Mouse (Mus musculus): ENCODE measurements around the gene Gm17660. TPM values are rescaled to one million over a fixed set of nuclear protein-coding genes. Genes with fewer than 3 reads are reported as not detected.

The Gm17660 gene
- polyA plus RNA-seq, 1 experiment from 2014 or later = not detected

DNA sequence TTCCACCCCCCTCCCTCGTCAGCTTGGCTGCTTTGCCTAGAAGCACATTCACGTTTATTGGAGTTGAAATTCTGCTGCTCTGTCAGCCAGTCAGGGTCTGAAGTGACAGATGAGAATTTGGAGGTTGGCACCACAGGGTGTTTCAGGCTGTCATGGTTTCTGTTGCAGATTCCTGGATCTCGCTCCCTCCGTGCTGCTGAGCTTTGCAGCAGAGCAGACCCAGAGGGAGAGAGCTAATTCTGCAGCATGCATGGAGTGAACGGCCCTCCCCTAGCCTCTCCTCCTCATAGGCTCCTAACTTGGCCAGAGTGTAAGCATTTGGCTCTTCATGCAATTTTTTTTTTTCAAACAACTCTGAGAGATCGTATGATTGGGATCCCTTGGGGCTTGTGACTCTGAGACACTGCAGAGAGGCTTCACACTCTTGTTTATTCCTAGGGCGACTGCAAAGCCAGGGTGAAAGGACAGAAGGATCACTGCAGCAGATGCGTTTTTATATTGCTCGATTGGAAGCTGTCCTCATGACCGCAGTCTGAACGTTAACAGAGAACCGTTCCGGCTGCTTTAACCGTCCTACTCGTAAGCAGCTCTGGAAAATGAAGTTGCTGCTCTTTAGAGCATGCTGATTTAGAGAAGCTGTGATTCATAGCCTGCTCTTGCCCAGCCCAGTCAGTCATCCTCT lies 36.2 kb upstream of the Gm17660 start, which contains the start of gene Sparcl1:
TSS of gene Sparcl1 (minus strand) at position 243 of the 682 bp plus-strand sequence.
- DNase-seq (ENCODE audit: low spot score) = no peak
- peak within 1 kb of the TSS; percentile 82 for H3K27ac ChIP-seq (replicated peaks)
- no peaks in the 10 kb centered on the region for H3K9me3 ChIP-seq (ENCODE audit: control insufficient read depth, low read length)
- peak within 1 kb of the TSS; percentile 44 for H3K4me2 ChIP-seq (replicated peaks; ENCODE audit: low read depth)
- TF ChIP-seq EP300 (optimal IDR thresholded peaks at IDR 0.05) = no peak
- no peak for TF ChIP-seq CTCF (IDR thresholded peaks at IDR 0.05; ENCODE audit: low read depth)
- H3K4me3 ChIP-seq (ENCODE audit: low read depth, low read length) = peak within 1 kb of the TSS; percentile 41
- peaks cover 3% of the 10 kb centered on the region; the same call in 1 of the 2 replicates for H3K4me1 ChIP-seq (replicated peaks; ENCODE audit: control insufficient read depth, insufficient read depth)
- H3K27me3 ChIP-seq (ENCODE audit: control insufficient read depth, insufficient read depth, low read length) = no peaks in the 10 kb centered on the region
- H3K9ac ChIP-seq (ENCODE audit: low read length) = peak within 1 kb of the TSS; percentile 63
- ATAC-seq (ENCODE audit: low FRiP score, low TSS enrichment) = peak; percentile 75; the same call in 1 of the 2 replicates
- 29% methylated on average over 15 of the region's 15 CpGs for WGBS
- no peaks in the 10 kb centered on the region for H3K36me3 ChIP-seq (ENCODE audit: control insufficient read depth, insufficient read depth, low read length)

DNA sequence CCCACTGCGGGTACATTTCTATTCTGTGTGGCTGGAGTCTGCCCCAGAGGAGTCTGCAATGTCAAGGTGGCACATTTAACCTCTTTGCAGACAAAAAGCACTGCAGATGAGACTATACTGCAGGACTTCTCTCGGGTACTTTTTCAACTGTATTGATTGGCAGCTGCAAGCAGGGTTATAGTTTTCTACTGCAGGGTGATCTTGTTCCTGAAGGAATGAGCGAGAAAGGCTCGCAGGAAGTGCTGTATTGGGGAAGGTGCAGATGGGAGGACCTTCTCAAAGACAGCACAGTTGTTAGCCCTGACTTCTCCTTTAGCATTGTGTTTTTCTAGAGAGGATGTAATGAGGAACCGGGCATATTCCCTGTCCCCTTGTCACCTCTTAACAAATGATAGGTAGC lies 35.1 kb upstream of the Gm17660 start:
- H3K4me2 ChIP-seq (replicated peaks; ENCODE audit: low read depth) = peak overlapping the region; percentile 44
- H3K36me3 ChIP-seq (ENCODE audit: control insufficient read depth, insufficient read depth, low read length) = no peaks in the 10 kb centered on the region
- 22% methylated on average over 5 of the region's 5 CpGs for WGBS
- peaks cover 3% of the 10 kb centered on the region; the same call in 1 of the 2 replicates for H3K4me1 ChIP-seq (replicated peaks; ENCODE audit: control insufficient read depth, insufficient read depth)
- DNase-seq (ENCODE audit: low spot score) = no peak
- ATAC-seq (ENCODE audit: low FRiP score, low TSS enrichment) = no peak
- H3K9me3 ChIP-seq (ENCODE audit: control insufficient read depth, low read length) = no peaks in the 10 kb centered on the region
- H3K9ac ChIP-seq (ENCODE audit: low read length) = peak overlapping the region; percentile 62
- H3K27ac ChIP-seq (replicated peaks) = peak overlapping the region; percentile 77
- no peaks in the 10 kb centered on the region for H3K27me3 ChIP-seq (ENCODE audit: control insufficient read depth, insufficient read depth, low read length)
- no peak for TF ChIP-seq EP300 (optimal IDR thresholded peaks at IDR 0.05)
- no peak for TF ChIP-seq CTCF (IDR thresholded peaks at IDR 0.05; ENCODE audit: low read depth)
- H3K4me3 ChIP-seq (ENCODE audit: low read depth, low read length) = peak overlapping the region; percentile 41

DNA sequence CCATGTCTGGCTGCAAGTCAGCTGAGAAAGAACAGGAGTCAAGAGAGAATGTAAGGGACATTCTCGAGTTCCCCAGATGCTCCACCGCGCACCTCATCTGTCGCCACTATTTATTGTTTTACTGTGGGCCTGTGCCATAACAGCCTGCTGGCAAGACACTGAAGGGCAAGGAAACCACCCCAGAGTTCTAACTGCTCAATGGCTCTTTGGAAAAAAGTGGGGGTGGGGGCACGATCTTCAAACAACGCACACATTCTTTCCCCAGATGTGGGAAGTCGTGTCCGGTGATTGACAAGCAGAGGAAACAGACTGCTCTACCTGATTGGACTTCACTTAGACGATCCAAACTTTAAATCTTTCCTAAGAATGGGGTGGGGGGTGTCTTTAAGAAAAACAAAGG lies 34.6 kb upstream of the Gm17660 start:
- peak overlapping the region; percentile 44 for H3K4me2 ChIP-seq (replicated peaks; ENCODE audit: low read depth)
- peak overlapping the region; percentile 77 for H3K27ac ChIP-seq (replicated peaks)
- H3K4me1 ChIP-seq (replicated peaks; ENCODE audit: control insufficient read depth, insufficient read depth) = peaks cover 3% of the 10 kb centered on the region; the same call in 1 of the 2 replicates
- 12% methylated on average over 9 of the region's 9 CpGs for WGBS
- DNase-seq (ENCODE audit: low spot score) = no peak
- H3K9me3 ChIP-seq (ENCODE audit: control insufficient read depth, low read length) = no peaks in the 10 kb centered on the region
- peak overlapping the region; percentile 62 for H3K9ac ChIP-seq (ENCODE audit: low read length)
- ATAC-seq (ENCODE audit: low FRiP score, low TSS enrichment) = peak; percentile 18; the same call in 1 of the 2 replicates
- H3K4me3 ChIP-seq (ENCODE audit: low read depth, low read length) = peak overlapping the region; percentile 41
- TF ChIP-seq EP300 (optimal IDR thresholded peaks at IDR 0.05) (no peak), CTCF (IDR thresholded peaks at IDR 0.05; ENCODE audit: low read depth) (no peak)
- no peaks in the 10 kb centered on the region for H3K36me3 ChIP-seq (ENCODE audit: control insufficient read depth, insufficient read depth, low read length)
- no peaks in the 10 kb centered on the region for H3K27me3 ChIP-seq (ENCODE audit: control insufficient read depth, insufficient read depth, low read length)

DNA sequence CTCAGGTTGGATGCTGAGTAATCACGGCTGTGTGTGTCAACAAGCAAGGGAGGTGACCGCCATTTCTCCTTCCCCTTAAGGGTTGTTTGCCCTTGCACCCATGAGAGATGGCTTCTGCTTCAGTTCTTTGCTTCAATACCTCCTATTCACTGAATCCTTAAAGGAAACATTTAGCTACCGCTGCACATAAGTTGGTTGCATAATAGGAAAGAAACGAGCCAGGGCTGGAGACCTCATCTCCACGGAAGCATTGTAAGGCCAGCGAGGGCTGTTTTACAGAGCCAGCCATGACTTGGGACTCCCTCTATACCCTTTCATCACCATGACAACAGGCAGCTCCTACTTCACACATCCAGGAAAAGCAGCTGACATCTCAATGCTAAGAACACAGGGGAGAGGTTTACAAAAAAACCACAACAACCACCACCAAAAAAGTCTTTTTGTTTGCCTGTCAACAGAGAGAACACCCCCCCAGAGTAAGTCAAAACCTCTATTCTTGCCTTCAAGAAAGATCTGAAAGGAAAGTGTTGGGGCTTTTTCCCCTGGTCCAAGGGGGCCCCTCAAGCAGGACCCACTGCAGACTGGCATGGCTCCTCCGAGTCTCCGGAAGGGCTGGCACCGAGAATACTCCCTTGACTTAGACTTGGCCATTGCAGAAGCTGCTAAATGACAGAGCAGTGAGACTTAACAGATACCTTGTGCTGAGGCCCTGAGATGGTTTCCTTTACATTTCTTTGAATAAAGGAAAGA lies 32.9 kb upstream of the Gm17660 start:
- 36% methylated on average over 9 of the region's 9 CpGs for WGBS
- Histone ChIP-seq H3K4me1 (replicated peaks; ENCODE audit: control insufficient read depth, insufficient read depth) (peaks cover 3% of the 10 kb centered on the region; the same call in 1 of the 2 replicates), H3K27ac (replicated peaks) (peak overlapping the region; percentile 77), H3K36me3 (ENCODE audit: control insufficient read depth, insufficient read depth, low read length) (no peaks in the 10 kb centered on the region), H3K27me3 (ENCODE audit: control insufficient read depth, insufficient read depth, low read length) (no peaks in the 10 kb centered on the region), H3K4me3 (ENCODE audit: low read depth, low read length) (peak overlapping the region; percentile 29), H3K9ac (ENCODE audit: low read length) (no peak overlapping the region), H3K4me2 (replicated peaks; ENCODE audit: low read depth) (peak overlapping the region; percentile 44), H3K9me3 (ENCODE audit: control insufficient read depth, low read length) (no peaks in the 10 kb centered on the region)
- TF ChIP-seq EP300 (optimal IDR thresholded peaks at IDR 0.05) (no peak), CTCF (IDR thresholded peaks at IDR 0.05; ENCODE audit: low read depth) (no peak)
- ATAC-seq (ENCODE audit: low FRiP score, low TSS enrichment) (no peak), DNase-seq (ENCODE audit: low spot score) (no peak)

DNA sequence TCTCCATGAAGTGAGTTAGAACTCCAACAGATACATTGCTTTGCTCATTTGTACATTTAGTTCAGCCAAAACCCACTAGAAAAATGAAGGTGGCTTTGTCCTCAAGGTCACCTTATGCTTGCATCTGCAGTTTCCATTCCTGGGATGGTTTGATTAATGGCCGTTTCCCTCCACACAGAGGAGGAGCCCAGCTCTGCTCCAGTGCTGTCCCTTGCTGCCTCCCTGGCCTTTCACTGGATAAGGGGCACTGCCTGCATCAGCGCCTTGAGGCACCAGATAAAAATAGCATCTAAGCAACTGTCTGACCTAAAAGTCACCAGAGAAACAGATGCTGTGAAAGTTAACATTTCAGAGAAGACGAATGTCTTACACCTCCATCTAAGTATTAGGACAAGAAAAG lies 32.1 kb upstream of the Gm17660 start:
- H3K4me2 ChIP-seq (replicated peaks; ENCODE audit: low read depth) = peak overlapping the region; percentile 9
- H3K4me3 ChIP-seq (ENCODE audit: low read depth, low read length) = no peak overlapping the region
- WGBS = 36% methylated on average over 3 of the region's 3 CpGs
- no peaks in the 10 kb centered on the region; the same call in 1 of the 2 replicates for H3K4me1 ChIP-seq (replicated peaks; ENCODE audit: control insufficient read depth, insufficient read depth)
- DNase-seq (ENCODE audit: low spot score) = no peak
- ATAC-seq (ENCODE audit: low FRiP score, low TSS enrichment) = no peak
- H3K27me3 ChIP-seq (ENCODE audit: control insufficient read depth, insufficient read depth, low read length) = no peaks in the 10 kb centered on the region
- H3K9ac ChIP-seq (ENCODE audit: low read length) = no peak overlapping the region
- TF ChIP-seq CTCF (IDR thresholded peaks at IDR 0.05; ENCODE audit: low read depth) = no peak
- TF ChIP-seq EP300 (optimal IDR thresholded peaks at IDR 0.05) = no peak
- peak overlapping the region; percentile 88 for H3K27ac ChIP-seq (replicated peaks)
- H3K36me3 ChIP-seq (ENCODE audit: control insufficient read depth, insufficient read depth, low read length) = no peaks in the 10 kb centered on the region
- H3K9me3 ChIP-seq (ENCODE audit: control insufficient read depth, low read length) = no peaks in the 10 kb centered on the region
